Mouse (Mus musculus) liver, embryonic 11.5 days (tissue): Measurements from ENCODE around the gene Trp53tg5. TPM values are rescaled to one million over a fixed set of nuclear protein-coding genes. Genes with fewer than 3 reads are reported as not detected.

Experiments used
- ATAC-seq: fragments of 200-750 bp; cut with Nextera tagmentation; replicated peaks from 2 replicates; pipeline ENCODE4 v1.8.0; 2017; ENCODE audit warnings: moderate number of reproducible peaks, mild to moderate bottlenecking, moderate TSS enrichment, moderate library complexity; ENCODE audit not compliant: low FRiP score
- DNase-seq: peaks from one replicate; pipeline ENCODE4 v3.0.0-alpha.2; 2017; ENCODE audit warnings: low spot score
- H3K27ac ChIP-seq: fragments of 300-500 bp; sonication (generic); 2 replicates; pipeline ENCODE4 v1.5.1; 2014; ENCODE audit warnings: mild to moderate bottlenecking, low read depth, low read length, control low read depth
- H3K27me3 ChIP-seq: fragments of 300-500 bp; sonication (generic); replicated peaks from 2 replicates; pipeline ENCODE4 v1.6.1; 2014; ENCODE audit warnings: low read length, mixed read lengths; ENCODE audit not compliant: control insufficient read depth, insufficient read depth
- H3K36me3 ChIP-seq: fragments of 300-500 bp; sonication (generic); 2 replicates; pipeline ENCODE4 v1.6.1; 2014; ENCODE audit warnings: mild to moderate bottlenecking, low read length, moderate library complexity, mixed read lengths; ENCODE audit not compliant: control insufficient read depth, insufficient read depth
- H3K4me1 ChIP-seq: fragments of 300-500 bp; sonication (generic); replicated peaks from 2 replicates; pipeline ENCODE4 v1.6.1; 2014; ENCODE audit warnings: low read length, mixed read lengths; ENCODE audit not compliant: control insufficient read depth, insufficient read depth
- H3K4me2 ChIP-seq: fragments of 300-500 bp; sonication (generic); 2 replicates; pipeline ENCODE4 v1.6.1; 2014; ENCODE audit warnings: mild to moderate bottlenecking, control low read depth, moderate library complexity
- H3K4me3 ChIP-seq: fragments of 300-500 bp; sonication (generic); 2 replicates; pipeline ENCODE4 v1.5.1; 2014; ENCODE audit warnings: low read depth, low read length, control low read depth
- H3K9ac ChIP-seq: fragments of 300-500 bp; sonication (generic); 2 replicates; pipeline ENCODE4 v1.6.1; 2014; ENCODE audit warnings: low read depth, low read length, control low read depth
- H3K9me3 ChIP-seq: fragments of 300-500 bp; sonication (generic); 2 replicates; pipeline ENCODE4 v1.6.1; 2016; ENCODE audit warnings: low read length, inconsistent platforms, mixed read lengths; ENCODE audit not compliant: control insufficient read depth
- WGBS: fragments of 180-500 bp; shearing (Covaris S2); extraction: QIAGEN DNeasy Blood & Tissue Kit; methylation state at CpG from one replicate; pipeline ENCODE4 v1.1.7; 2014; 5-methylcytosine and 5-hydroxymethylcytosine counted together
- polyA plus RNA-seq: library from polyadenylated mRNA; unstranded; fragments of >200 nt; fragmentation: Nextera tagmentation; extraction: Ambion mirVana; gene quantifications from 2 replicates; pipeline ENCODE4 v1.2.1, GENCODE M21; 2014

The Trp53tg5 gene
- polyA plus RNA-seq, 1 experiment from 2014 or later = not detected

DNA sequence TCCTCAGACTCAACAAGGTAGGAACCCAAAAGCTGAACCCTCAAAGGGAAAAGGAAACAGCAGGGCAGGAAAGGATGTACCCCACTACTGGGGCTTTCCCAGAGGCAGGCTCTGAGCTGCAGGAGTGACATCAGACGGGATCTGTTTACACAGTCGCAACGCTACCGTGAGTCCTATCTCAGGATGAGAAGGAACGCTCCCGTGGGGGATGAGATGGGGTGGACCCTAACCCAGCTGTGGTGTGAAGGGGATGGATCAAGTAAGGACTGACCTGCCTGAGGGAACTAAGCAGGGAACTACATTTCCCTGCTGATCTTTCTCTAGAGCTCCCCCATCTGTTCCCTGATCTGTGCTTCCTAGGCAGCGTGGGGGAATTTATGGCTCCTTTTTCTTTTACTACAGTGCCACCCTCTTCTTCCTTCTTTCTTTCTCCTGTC is 16.6 kb downstream of the Trp53tg5 start, which contains the start of gene Sys1:
Sys1 (plus strand) TSS at position 101 of the 437 bp plus-strand sequence.
- H3K4me2 ChIP-seq = peak within 1 kb of the TSS; percentile 32
- no peaks in the 10 kb centered on the region; the same call in 1 of the 2 replicates for H3K27me3 ChIP-seq
- H3K4me1 ChIP-seq = peaks cover 11% of the 10 kb centered on the region; the same call in 1 of the 2 replicates
- H3K36me3 ChIP-seq = no peaks in the 10 kb centered on the region
- H3K9me3 ChIP-seq = no peaks in the 10 kb centered on the region
- ATAC-seq (no peak), DNase-seq (no peak)
- no peak within 1 kb of the TSS for H3K4me3 ChIP-seq
- no peak within 1 kb of the TSS for H3K9ac ChIP-seq
- peak within 1 kb of the TSS; percentile 59 for H3K27ac ChIP-seq
- 4% methylated on average over 7 of the region's 7 CpGs for WGBS

DNA sequence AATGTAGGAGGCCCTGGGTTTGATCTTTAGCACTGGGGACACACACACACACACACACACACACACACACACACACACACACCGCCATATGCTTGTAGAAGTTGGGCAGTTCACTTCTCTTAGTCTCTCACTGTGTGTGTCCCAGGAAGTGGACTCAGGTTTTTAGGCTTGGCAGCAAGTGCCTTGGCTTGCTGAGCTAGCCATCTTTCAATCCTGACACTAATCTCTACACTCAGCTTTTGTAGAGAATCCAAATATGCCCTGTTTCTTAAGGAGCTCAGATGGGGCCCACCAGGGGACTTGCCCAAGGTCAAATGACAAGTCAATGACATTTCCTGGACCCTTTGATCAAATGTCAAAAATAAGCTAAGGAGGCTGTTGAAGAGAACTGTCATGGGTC is 17.1 kb downstream of the Trp53tg5 start:
- peak overlapping the region; percentile 59 for H3K27ac ChIP-seq
- no peaks in the 10 kb centered on the region for H3K9me3 ChIP-seq
- no peak overlapping the region for H3K4me2 ChIP-seq
- no peak overlapping the region for H3K4me3 ChIP-seq
- no peak for DNase-seq
- no peak for ATAC-seq
- 57% methylated on average over 1 of the region's 1 CpGs for WGBS
- no peaks in the 10 kb centered on the region; the same call in 1 of the 2 replicates for H3K27me3 ChIP-seq
- peaks cover 11% of the 10 kb centered on the region; the same call in 1 of the 2 replicates for H3K4me1 ChIP-seq
- no peaks in the 10 kb centered on the region for H3K36me3 ChIP-seq
- H3K9ac ChIP-seq = no peak overlapping the region

DNA sequence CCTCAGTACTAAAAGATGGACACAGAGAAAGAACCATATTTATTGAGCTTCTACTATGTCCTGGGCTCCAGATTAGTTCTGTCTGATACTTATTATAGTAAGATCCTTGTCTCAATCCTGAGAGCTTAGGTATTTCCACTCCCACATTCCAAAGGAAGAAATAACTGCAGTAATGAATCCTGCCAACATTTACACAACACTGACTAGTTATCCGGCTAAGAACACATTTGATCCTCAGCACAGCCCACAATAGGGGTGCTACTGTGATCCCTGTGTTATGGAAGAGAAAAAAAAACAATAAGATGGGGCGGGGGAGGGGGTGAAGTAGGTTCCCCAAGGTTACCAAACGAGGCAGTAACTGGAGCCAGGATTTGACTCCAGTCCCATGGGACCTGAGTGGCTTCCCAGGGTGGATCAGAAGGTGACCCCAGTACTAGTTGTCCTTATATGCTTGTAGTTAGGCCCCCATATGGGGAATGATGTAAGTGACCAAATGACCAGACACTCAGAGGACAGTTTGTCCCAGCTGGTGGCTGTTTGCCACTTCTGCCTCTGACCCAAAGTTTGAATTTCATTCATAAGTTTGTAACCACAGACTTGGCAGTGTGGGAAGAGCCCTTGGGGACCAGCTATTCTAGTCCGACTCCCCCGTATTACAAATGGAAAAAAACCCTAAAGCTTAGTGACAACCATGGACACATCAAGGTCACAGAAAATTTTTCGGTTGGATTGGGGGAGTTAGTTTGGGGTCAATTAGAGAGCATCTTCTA is 17.9 kb downstream of the Trp53tg5 start:
- DNase-seq (no peak), ATAC-seq (no peak)
- Histone ChIP-seq H3K4me1 (peaks cover 11% of the 10 kb centered on the region; the same call in 1 of the 2 replicates), H3K4me3 (no peak overlapping the region), H3K27me3 (no peaks in the 10 kb centered on the region; the same call in 1 of the 2 replicates), H3K36me3 (no peaks in the 10 kb centered on the region), H3K9ac (no peak overlapping the region), H3K9me3 (no peaks in the 10 kb centered on the region), H3K4me2 (no peak overlapping the region), H3K27ac (no peak overlapping the region)
- WGBS = 76% methylated on average over 6 of the region's 6 CpGs

DNA sequence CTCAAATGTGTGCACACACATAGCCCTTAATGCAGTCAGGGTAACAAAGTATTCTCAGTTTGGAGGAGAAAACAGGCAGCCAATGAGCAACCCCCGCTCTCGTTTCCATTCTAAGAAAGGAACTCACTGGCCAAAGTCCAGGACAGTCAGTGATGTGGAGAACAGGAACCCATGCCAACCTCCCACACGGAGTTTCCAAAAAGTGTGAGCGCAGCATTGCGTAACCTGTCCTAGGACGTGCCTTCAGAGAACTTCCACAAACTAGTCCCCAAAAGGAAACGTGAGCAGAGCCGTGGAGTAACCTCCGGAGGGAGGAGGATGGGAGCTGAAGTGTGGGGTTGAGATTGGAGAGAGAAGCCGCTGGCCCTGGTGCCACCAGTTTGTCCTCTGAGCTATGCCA is 18.7 kb downstream of the Trp53tg5 start:
- Histone ChIP-seq H3K36me3 (no peaks in the 10 kb centered on the region), H3K4me3 (no peak overlapping the region), H3K4me1 (peaks cover 11% of the 10 kb centered on the region; the same call in 1 of the 2 replicates), H3K27ac (no peak overlapping the region), H3K9me3 (no peaks in the 10 kb centered on the region), H3K27me3 (no peaks in the 10 kb centered on the region; the same call in 1 of the 2 replicates), H3K4me2 (no peak overlapping the region), H3K9ac (no peak overlapping the region)
- WGBS = 56% methylated on average over 10 of the region's 10 CpGs
- DNase-seq (no peak), ATAC-seq (no peak)

DNA sequence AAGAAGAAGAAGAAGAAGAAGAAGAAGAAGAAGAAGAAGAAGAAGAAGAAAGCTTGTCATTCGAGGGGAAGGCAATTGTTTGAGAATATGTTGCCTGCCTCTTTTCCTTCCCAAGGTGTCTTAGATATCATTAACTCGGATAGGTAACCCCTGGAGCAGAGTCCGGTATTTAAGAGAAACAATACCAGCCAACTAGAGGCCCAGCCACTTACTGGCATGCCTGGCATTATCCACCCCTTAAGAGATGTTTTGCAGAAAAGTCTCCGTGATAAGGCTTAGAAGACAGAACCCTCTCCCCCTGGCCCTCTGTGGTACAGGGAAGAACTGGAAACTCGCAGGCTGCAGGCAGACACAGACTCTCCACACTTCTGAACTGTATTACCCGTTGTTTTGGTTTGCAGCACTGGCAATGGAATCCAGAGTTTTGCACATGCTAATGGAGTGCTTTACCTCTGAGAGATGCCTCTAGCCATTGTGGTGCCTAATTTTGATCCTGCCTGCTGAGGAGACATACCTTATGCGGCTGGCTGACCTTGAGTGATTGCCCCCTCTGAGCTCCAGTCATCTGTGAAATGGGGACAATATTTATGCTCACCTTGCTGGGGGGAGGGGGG is 19.5 kb downstream of the Trp53tg5 start:
- no peak for DNase-seq
- H3K4me3 ChIP-seq = no peak overlapping the region
- H3K9ac ChIP-seq = no peak overlapping the region
- no peak for ATAC-seq
- no peaks in the 10 kb centered on the region; the same call in 1 of the 2 replicates for H3K27me3 ChIP-seq
- no peak overlapping the region for H3K4me2 ChIP-seq
- no peaks in the 10 kb centered on the region for H3K36me3 ChIP-seq
- no peak overlapping the region for H3K27ac ChIP-seq
- WGBS = 61% methylated on average over 7 of the region's 7 CpGs
- peaks cover 11% of the 10 kb centered on the region; the same call in 1 of the 2 replicates for H3K4me1 ChIP-seq
- H3K9me3 ChIP-seq = no peaks in the 10 kb centered on the region

DNA sequence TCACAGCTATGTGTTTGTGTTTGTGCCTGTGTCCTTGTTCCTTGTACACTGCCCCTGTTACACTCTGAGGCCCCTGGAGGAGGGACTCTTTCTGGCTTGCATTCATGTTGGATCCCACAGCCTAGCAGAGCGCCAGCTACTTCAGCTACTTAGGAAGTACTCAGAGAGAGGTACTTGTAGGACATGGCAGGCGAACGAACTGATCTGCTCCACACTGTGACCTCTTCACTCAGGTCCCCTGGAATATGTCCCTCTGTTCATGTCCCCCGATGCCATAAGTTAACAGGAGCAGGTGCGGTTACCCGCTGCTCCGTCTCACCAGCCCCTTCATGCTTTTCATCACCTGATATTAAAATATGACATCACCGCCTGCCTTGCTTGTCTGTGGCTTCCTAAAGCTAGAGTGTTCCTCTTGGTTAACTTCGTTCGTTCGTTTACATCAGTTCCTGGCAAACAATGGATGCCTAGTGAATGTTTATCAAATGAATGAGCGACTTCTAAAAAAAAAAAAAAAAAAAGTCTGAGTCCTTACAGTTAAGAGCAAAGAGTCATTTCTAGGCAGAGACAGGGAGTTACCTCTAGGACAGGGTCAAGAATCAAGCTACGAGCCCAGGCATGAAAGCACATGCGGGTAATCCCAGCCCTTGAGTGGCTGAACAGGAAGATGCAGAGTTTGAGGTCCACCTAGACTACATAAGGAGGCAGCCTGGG is 20.3 kb downstream of the Trp53tg5 start:
- WGBS = 72% methylated on average over 14 of the region's 14 CpGs
- H3K27ac ChIP-seq = no peak overlapping the region
- no peak overlapping the region for H3K4me3 ChIP-seq
- H3K9me3 ChIP-seq = no peaks in the 10 kb centered on the region
- H3K9ac ChIP-seq = no peak overlapping the region
- H3K4me2 ChIP-seq = no peak overlapping the region
- H3K36me3 ChIP-seq = no peaks in the 10 kb centered on the region
- no peak for ATAC-seq
- peaks cover 11% of the 10 kb centered on the region; the same call in 1 of the 2 replicates for H3K4me1 ChIP-seq
- no peaks in the 10 kb centered on the region; the same call in 1 of the 2 replicates for H3K27me3 ChIP-seq
- DNase-seq = no peak

DNA sequence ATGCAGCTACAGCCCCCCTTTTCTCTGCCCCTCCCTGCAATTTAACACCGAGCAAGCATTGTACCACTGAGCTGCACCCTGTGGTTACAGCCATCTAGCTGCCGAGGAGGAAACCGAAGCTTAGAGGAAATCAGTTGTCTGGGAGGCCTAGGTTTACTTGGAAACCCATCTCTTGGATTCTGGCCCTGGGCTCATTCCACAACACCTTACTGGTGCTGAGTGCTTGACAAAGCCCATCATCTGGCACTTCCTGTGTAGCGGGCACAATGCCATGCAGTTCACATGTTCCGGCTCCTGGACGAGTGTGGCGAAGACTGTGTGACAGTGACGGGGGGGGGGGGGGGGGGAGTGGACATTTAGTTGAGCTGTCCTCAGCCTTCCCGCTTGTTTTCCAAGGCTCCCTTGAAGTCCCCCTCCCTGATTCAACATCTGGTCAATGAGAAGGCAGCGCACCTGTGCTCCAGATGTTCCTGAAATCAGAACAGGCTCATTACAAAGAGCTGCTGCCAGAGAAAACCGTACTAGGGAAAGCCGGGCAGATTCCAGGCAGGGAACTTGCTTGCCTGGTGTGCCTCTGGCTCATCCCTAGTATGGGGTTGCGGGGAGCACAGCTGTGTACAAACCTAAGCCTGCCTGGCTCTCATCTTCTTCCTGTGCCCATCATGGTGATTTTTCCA is 21.4 kb downstream of the Trp53tg5 start:
- no peak for DNase-seq
- no peak overlapping the region for H3K9ac ChIP-seq
- H3K36me3 ChIP-seq = no peaks in the 10 kb centered on the region
- peaks cover 11% of the 10 kb centered on the region; the same call in 1 of the 2 replicates for H3K4me1 ChIP-seq
- no peak overlapping the region for H3K4me2 ChIP-seq
- H3K9me3 ChIP-seq = no peaks in the 10 kb centered on the region
- WGBS = 58% methylated on average over 13 of the region's 13 CpGs
- H3K4me3 ChIP-seq = no peak overlapping the region
- no peak for ATAC-seq
- no peaks in the 10 kb centered on the region; the same call in 1 of the 2 replicates for H3K27me3 ChIP-seq
- H3K27ac ChIP-seq = no peak overlapping the region
